Mouse (Mus musculus): ENCODE results near the gene Aup1.

DNA sequence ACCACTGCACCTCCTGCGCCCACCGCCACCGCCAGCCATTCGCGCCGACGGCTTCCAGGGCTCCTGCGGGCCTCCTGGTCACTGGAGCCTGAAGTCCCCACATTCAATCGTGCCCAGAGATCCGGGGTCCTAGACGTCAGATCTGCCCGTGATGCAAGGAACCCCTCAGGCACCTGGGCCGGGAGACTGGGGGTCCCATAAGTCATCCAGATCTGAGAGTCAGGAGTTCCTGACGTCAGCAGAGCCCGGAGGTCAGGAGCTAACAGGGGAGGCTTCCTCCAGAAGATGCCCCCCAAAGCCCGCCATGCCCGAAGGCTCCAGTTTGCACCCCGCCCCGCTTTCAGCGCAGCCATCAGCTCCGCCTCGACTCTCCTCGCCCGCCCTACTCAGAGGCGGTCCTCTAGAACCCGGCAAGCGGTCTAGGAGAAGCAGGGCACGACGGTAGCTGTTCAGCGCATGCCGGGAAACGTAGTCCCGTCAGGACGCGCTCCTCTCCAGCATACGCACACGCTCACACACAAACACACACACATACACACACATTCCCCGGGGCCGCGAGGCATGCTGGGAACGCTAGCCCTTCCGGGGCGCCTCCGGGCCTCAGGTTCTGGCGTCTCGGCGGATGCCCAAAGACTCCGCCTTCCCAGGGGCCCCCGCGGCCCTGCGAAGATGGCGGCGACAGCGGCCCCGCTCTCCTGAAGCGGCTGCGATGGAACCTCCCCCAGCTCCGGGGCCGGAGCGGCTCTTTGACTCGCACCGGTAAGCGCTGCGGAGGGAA, at the start of gene Aup1:
- no peak for TF ChIP-seq CTCF (IDR thresholded peaks at IDR 0.05; ENCODE audit: control insufficient read depth, insufficient read depth, insufficient read length)
- TF ChIP-seq USF1 (IDR thresholded peaks at IDR 0.05; ENCODE audit: low read depth) = no peak

Data from C2C12 (cell line).